Mouse (Mus musculus) kidney, embryonic 15.5 days (tissue): Measurements from ENCODE around the gene Rnf17. TPM values are rescaled to one million over a fixed set of nuclear protein-coding genes. Genes with fewer than 3 reads are reported as not detected.
A peak's percentile ranks its signal among the peaks of the same experiment; 100 is the strongest.

ENCODE experiments used
- ATAC-seq: fragments of 200-750 bp; cut with Nextera tagmentation; replicated peaks from 2 replicates; pipeline ENCODE4 v1.8.0; 2017; ENCODE audit warnings: moderate TSS enrichment; ENCODE audit not compliant: low FRiP score
- H3K27ac ChIP-seq: fragments of 300-500 bp; sonication (generic); 2 replicates; pipeline ENCODE4 v1.5.1; 2015; ENCODE audit warnings: mild to moderate bottlenecking, inconsistent platforms
- H3K27me3 ChIP-seq: fragments of 300-500 bp; sonication (generic); 2 replicates; pipeline ENCODE4 v1.6.1; 2015; ENCODE audit warnings: inconsistent platforms
- H3K36me3 ChIP-seq: fragments of 300-500 bp; sonication (generic); 2 replicates; pipeline ENCODE4 v1.6.1; 2015; ENCODE audit warnings: inconsistent platforms
- H3K4me1 ChIP-seq: fragments of 300-500 bp; sonication (generic); 2 replicates; pipeline ENCODE4 v1.6.1; 2015; ENCODE audit warnings: inconsistent platforms
- H3K4me2 ChIP-seq: fragments of 300-500 bp; sonication (generic); 2 replicates; pipeline ENCODE4 v1.6.1; 2015; ENCODE audit warnings: moderate library complexity, mild to moderate bottlenecking, inconsistent platforms
- H3K4me3 ChIP-seq: fragments of 300-500 bp; sonication (generic); replicated peaks from 2 replicates; pipeline ENCODE4 v1.5.1; 2015; ENCODE audit warnings: mild to moderate bottlenecking, inconsistent platforms
- H3K9ac ChIP-seq: fragments of 300-500 bp; sonication (generic); 2 replicates; pipeline ENCODE4 v1.6.1; 2015; ENCODE audit warnings: mild to moderate bottlenecking, inconsistent platforms
- H3K9me3 ChIP-seq: fragments of 300-500 bp; sonication (generic); replicated peaks from 2 replicates; pipeline ENCODE4 v1.6.1; 2016; ENCODE audit warnings: inconsistent platforms
- WGBS: fragments of 180-500 bp; shearing (Covaris S2); methylation state at CpG from one replicate; pipeline ENCODE4 v1.1.7; 2015; ENCODE audit warnings: mixed read lengths; 5-methylcytosine and 5-hydroxymethylcytosine counted together
- polyA plus RNA-seq: library from polyadenylated mRNA; unstranded; fragments of >200 nt; fragmentation: Nextera tagmentation; extraction: Ambion mirVana; gene quantifications from 2 replicates; pipeline ENCODE4 v1.2.1, GENCODE M21; 2015

Rnf17 gene
- polyA plus RNA-seq, 1 experiment from 2014 or later: 1.5 TPM

DNA sequence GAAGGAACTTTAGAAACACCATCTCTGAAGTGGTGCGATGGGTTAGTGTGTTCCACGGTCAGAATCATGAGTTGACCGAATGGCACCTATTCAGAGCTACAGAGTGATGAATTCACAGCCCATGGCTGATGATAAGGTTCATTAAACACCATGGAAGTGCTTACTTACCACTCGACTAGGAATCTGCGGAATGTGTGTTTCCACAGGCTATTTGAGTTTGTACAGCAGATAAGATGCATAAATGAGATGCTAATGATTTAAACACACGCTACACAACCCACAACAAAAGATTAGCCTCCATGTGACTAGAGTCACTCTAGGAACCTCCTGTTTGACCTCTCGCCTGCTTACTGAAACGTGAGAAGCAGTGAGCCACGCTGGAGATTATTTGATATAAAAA, 23.0 kb upstream of the Rnf17 start:
- Histone ChIP-seq H3K4me2 (no peak overlapping the region), H3K4me1 (peaks cover 11% of the 10 kb centered on the region), H3K4me3 (no peak overlapping the region), H3K27ac (0 out of 2 replicates have a peak overlapping the region, but pooled peaks have one; percentile 24), H3K9ac (no peak overlapping the region), H3K36me3 (no peaks in the 10 kb centered on the region), H3K27me3 (no peaks in the 10 kb centered on the region), H3K9me3 (no peaks in the 10 kb centered on the region)
- WGBS: 47% methylated on average over 9 of the region's 9 CpGs
- peak; percentile 49; the same call in 1 of the 2 replicates for ATAC-seq

DNA sequence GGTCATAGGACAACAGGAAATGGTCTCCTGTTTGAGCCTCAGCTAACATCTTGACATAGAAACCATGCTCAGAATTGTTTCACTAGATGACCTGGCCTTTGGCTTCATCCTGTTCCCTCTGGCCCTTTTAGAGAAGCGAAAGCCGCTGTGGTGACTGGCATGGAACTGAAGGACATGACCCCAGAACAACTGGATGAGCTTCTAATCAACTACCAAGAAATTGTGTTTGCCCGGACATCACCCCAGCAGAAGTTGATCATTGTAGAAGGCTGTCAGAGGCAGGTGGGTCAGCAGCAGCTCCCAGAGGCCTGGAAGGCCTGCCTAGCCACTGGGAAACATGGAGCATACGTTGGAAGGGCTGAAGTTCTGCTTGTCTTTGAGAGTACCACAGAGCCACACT, 20.0 kb upstream of the Rnf17 start:
- 81% methylated on average over 4 of the region's 4 CpGs for WGBS
- H3K4me3 ChIP-seq: no peak overlapping the region
- peaks cover 11% of the 10 kb centered on the region for H3K4me1 ChIP-seq
- no peak overlapping the region for H3K9ac ChIP-seq
- no peak overlapping the region for H3K4me2 ChIP-seq
- H3K9me3 ChIP-seq: no peaks in the 10 kb centered on the region
- H3K36me3 ChIP-seq: no peaks in the 10 kb centered on the region
- no peak overlapping the region for H3K27ac ChIP-seq
- no peaks in the 10 kb centered on the region for H3K27me3 ChIP-seq
- no peak for ATAC-seq

DNA sequence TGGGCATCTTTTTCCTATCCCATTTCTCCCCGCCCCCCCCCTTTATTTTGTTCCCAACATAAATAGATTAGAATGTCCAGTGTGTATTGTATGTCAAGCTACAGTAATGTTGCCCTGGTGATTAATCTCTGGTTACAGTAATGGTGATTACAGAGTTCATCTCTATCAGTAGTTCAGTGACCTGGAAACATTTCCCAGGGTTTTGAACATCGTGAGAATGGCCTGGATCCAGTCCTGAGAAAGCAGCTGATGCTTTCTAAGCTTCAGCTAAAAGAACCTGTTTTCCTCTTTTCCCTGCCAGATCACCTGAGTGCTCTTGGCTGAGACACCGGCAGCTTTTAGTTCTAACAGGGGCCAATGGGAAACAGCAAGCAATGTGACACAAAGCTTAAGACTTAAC, 12.1 kb upstream of the Rnf17 start:
- no peak overlapping the region for H3K9ac ChIP-seq
- H3K4me2 ChIP-seq: no peak overlapping the region
- 59% methylated on average over 3 of the region's 3 CpGs for WGBS
- no peaks in the 10 kb centered on the region for H3K27me3 ChIP-seq
- H3K4me1 ChIP-seq: peaks cover 15% of the 10 kb centered on the region
- no peaks in the 10 kb centered on the region for H3K36me3 ChIP-seq
- H3K9me3 ChIP-seq: no peaks in the 10 kb centered on the region
- no peak for ATAC-seq
- H3K27ac ChIP-seq: no peak overlapping the region
- no peak overlapping the region for H3K4me3 ChIP-seq

DNA sequence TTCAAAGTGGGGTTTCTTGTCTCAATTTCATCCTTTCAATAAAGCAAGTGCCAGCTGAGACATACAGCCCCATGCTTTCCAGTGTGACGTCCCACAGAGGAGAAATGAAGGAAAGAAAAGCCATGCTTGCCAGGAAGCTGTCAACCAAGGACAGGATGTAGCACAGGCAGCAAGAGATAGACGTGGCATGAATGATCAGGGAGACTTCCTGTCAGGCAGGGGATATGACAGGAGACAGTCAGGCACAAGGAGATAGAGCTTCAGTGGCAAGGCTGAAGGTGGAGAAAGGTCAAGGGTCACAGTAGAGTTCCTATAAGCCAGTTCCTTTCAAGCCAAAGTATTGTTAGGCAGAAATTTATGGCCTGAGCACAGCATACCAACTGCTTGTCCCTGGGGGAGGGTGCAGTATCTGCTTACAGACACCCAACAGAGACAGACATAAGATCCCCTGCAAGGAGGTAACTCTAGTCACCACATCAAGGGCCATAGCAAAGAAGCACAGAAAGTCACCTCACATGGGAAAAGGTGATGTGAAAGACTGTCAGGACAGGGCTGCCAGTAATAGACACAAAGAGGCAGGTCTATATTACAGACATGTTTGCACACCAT, 8.6 kb upstream of the Rnf17 start:
- no peak overlapping the region for H3K4me2 ChIP-seq
- ATAC-seq: peak; percentile 87
- no peaks in the 10 kb centered on the region for H3K9me3 ChIP-seq
- peaks cover 15% of the 10 kb centered on the region for H3K4me1 ChIP-seq
- H3K9ac ChIP-seq: no peak overlapping the region
- peak overlapping the region; percentile 41 for H3K27ac ChIP-seq
- no peaks in the 10 kb centered on the region for H3K27me3 ChIP-seq
- H3K36me3 ChIP-seq: no peaks in the 10 kb centered on the region
- 10% methylated on average over 2 of the region's 2 CpGs for WGBS
- H3K4me3 ChIP-seq: no peak overlapping the region

DNA sequence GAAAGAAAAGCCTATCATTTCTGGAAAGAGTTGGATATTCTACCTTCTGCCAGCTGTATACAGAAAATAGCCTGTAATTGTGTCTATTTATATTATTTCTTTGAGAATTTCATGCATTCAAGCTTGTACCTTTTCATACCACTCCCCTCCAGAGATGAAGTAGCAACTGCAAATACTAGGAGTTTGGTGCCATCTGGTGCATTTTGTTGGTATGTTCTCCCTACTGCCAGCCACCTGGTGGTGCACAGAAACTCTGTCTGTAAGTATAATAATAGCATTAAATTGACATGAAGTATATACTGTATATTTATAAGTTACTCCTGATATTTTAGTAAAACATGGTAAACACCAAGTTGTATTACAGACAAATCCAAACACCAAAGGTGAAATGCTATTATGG, 4.4 kb upstream of the Rnf17 start:
- Histone ChIP-seq H3K4me1 (peaks cover 11% of the 10 kb centered on the region), H3K9ac (no peak overlapping the region), H3K36me3 (no peaks in the 10 kb centered on the region), H3K27me3 (no peaks in the 10 kb centered on the region), H3K4me2 (no peak overlapping the region), H3K4me3 (no peak overlapping the region), H3K9me3 (no peaks in the 10 kb centered on the region), H3K27ac (no peak overlapping the region)
- ATAC-seq: no peak

DNA sequence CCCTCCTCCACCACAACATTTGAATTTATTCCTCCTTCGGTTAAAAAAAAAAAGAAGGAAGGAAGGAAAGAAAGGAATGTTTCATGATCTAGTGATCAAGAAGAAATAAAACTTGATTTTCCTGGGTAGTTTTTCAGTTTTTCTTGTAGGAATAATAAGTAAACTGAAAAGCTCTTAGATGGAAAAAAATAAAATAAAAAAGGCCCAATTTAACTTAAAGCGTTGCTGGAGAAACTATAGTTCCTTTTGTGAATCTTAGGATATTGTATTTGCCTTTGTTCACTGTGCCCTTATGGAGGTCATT, 643 bp downstream of the Rnf17 start:
- Histone ChIP-seq H3K27me3 (no peaks in the 10 kb centered on the region), H3K4me1 (no peaks in the 10 kb centered on the region), H3K4me2 (no peak overlapping the region), H3K4me3 (no peak overlapping the region), H3K9me3 (no peaks in the 10 kb centered on the region), H3K36me3 (no peaks in the 10 kb centered on the region), H3K27ac (no peak overlapping the region), H3K9ac (no peak overlapping the region)
- no peak for ATAC-seq
- 88% methylated on average over 2 of the region's 2 CpGs for WGBS

DNA sequence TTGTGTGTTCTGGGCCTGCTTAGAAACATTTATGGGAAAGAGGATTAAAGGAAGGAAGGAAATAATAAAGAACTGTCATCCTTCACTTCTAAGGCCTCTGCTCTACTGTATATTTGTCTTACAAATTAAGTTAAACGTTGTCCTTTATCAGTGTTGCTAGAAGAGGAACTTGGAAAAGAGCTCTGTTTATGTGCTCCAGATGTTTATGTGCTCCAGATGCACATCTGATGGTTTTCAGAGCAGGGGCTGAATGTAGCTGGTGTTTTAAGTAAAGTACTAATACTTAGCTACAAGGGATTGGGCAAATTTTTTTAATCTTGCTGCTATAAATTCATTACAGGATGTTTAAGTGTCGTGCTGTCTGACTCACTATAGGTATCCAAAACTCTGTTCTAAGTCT, 59.7 kb downstream of the Rnf17 start:
- Histone ChIP-seq H3K4me1 (no peaks in the 10 kb centered on the region), H3K4me3 (no peak overlapping the region), H3K9ac (no peak overlapping the region), H3K9me3 (no peaks in the 10 kb centered on the region), H3K27ac (no peak overlapping the region), H3K27me3 (no peaks in the 10 kb centered on the region), H3K36me3 (no peaks in the 10 kb centered on the region), H3K4me2 (no peak overlapping the region)
- no peak for ATAC-seq
- WGBS: 59% methylated on average over 2 of the region's 2 CpGs

DNA sequence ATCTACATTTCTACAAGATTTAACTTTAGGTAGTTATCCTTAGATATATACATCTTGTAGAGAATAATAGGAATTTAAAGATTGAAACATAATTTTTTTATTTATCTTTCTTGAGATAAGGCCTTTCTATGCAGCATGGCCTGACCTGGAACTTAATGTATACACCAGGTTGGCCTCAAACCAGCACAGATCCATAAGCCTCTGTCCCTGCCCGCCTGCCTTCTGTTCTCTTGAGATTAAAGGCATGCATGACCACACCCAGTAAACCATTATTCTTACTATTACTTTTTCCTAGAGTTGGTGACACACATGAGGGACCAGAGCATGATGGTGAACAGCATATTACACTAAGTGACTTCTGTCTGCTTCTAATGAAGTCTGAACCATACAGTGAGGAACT, 60.3 kb downstream of the Rnf17 start:
- no peaks in the 10 kb centered on the region for H3K9me3 ChIP-seq

DNA sequence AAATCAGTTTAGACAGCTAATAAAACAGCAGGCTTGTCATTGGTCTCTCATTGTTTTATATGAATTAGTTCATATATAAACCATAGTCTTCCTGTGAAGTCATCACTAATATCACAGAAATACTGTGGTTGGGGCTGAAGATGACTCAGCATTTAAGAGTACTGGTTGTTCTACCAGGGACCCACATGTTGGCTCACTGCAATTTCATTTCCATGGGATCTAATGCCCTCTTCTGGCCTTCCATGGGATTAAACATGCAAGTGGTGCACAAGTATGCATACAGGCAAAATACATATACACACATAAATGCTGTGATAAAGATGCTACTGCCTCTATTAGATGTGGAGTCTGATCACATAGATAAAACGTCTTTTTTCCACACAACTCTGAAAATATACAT, 65.8 kb downstream of the Rnf17 start:
- ATAC-seq: no peak

More for the DNA sequence above, 60.3 kb downstream of the Rnf17 start:
- Histone ChIP-seq H3K4me1 (no peaks in the 10 kb centered on the region), H3K4me3 (no peak overlapping the region), H3K27ac (no peak overlapping the region), H3K27me3 (no peaks in the 10 kb centered on the region), H3K9ac (no peak overlapping the region), H3K4me2 (no peak overlapping the region), H3K36me3 (no peaks in the 10 kb centered on the region)
- WGBS: 59% methylated on average over 1 of the region's 1 CpGs
- ATAC-seq: no peak

DNA sequence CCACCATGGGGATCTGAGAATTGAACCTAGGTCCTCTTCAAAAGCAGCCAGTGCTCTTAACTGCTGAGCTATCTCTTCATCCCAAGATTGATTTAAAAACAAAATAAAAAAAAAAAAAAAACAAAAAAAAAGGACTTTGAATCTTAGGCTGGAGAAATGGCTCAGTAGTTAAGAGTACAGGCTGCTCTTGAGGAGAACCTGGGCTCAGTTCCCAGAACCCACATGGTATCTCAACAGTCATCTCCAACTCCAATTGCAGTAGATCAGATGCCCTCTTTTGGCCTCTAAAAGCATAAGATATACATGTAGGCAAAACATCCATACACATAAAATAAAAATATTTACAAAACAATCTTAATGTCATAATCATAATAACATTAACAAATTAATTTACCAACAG, 87.4 kb downstream of the Rnf17 start:
- H3K4me2 ChIP-seq: no peak overlapping the region
- ATAC-seq: no peak
- no peaks in the 10 kb centered on the region for H3K27me3 ChIP-seq
- H3K4me1 ChIP-seq: no peaks in the 10 kb centered on the region
- no peaks in the 10 kb centered on the region for H3K9me3 ChIP-seq
- H3K4me3 ChIP-seq: no peak overlapping the region
- H3K27ac ChIP-seq: no peak overlapping the region
- no peaks in the 10 kb centered on the region for H3K36me3 ChIP-seq
- H3K9ac ChIP-seq: no peak overlapping the region

More for the DNA sequence above, 65.8 kb downstream of the Rnf17 start:
- no peaks in the 10 kb centered on the region for H3K9me3 ChIP-seq
- H3K36me3 ChIP-seq: no peaks in the 10 kb centered on the region
- H3K27me3 ChIP-seq: no peaks in the 10 kb centered on the region
- H3K9ac ChIP-seq: no peak overlapping the region
- no peaks in the 10 kb centered on the region for H3K4me1 ChIP-seq
- no peak overlapping the region for H3K27ac ChIP-seq
- no peak overlapping the region for H3K4me2 ChIP-seq
- no peak overlapping the region for H3K4me3 ChIP-seq
- 49% methylated on average over 1 of the region's 1 CpGs for WGBS

DNA sequence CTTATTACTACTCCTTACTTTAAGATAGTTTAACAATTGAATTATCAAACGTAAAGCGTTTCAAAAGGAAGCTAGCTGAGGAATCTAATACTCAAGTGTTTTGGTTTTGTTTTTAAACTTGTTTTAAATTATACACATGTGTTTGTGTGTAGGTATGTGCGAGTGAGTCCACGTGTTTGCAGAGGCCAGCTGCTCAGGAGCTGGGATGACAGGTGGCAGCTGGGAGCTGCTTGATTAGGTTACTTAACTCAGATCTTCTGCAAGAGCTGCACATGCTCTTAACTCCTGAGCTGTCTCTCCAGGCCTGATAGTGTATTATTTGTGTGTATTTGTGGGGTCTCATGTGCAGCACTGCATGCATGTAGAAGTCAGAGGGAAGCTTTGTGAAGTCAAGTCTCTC, 100.0 kb downstream of the Rnf17 start:
- no peak for ATAC-seq
- no peaks in the 10 kb centered on the region for H3K9me3 ChIP-seq
- H3K4me3 ChIP-seq: no peak overlapping the region
- H3K27ac ChIP-seq: no peak overlapping the region
- WGBS: 46% methylated on average over 4 of the region's 4 CpGs
- H3K36me3 ChIP-seq: no peaks in the 10 kb centered on the region
- no peak overlapping the region for H3K9ac ChIP-seq
- H3K4me1 ChIP-seq: no peaks in the 10 kb centered on the region
- no peaks in the 10 kb centered on the region for H3K27me3 ChIP-seq
- H3K4me2 ChIP-seq: no peak overlapping the region

DNA sequence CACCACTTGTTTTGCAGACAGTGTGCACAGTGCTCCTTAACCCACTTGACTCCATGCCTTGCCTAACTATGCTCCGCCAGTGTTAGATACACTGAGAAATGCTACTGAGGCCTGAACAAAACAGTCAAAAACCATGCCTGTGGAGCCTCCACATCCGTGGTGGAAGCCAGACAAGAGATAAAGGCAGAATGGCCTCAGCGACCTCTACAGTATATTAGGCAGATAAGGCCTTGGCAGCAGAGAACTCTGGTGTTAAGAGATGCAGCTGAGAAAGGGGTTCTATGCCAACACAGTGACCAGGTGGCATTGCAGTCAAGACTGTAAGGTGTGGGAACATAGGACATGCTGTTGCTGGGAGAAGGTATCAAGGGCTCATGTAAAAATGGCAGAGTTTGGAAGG, 104.4 kb downstream of the Rnf17 start:
- Histone ChIP-seq H3K4me2 (no peak overlapping the region), H3K4me3 (no peak overlapping the region), H3K9me3 (no peaks in the 10 kb centered on the region), H3K36me3 (no peaks in the 10 kb centered on the region), H3K4me1 (no peaks in the 10 kb centered on the region), H3K9ac (no peak overlapping the region), H3K27me3 (no peaks in the 10 kb centered on the region), H3K27ac (no peak overlapping the region)
- no peak for ATAC-seq
- WGBS: 72% methylated on average over 3 of the region's 3 CpGs

DNA sequence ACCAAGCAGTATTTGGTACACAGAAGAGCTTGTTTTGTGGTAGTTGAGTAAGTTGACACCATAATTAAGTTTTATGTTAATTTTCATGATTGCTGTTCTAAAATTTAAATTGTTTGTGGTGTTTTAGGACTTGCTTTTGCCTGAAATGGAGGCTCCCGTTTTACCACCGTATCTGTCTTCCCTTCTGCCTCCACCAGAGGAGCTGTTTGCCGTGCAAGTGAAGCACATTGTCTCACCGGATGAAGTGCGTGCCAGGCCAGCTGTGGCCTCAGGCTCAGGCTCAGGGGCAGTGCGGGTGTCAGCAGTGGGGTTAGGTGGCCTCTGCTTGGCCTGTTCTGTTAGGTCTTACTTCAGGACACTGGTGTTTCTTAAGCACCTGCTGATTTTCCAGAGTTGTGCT, 109.7 kb downstream of the Rnf17 start:
- H3K27me3 ChIP-seq: no peaks in the 10 kb centered on the region
- H3K27ac ChIP-seq: no peak overlapping the region
- H3K4me1 ChIP-seq: no peaks in the 10 kb centered on the region
- WGBS: 32% methylated on average over 6 of the region's 6 CpGs
- no peak overlapping the region for H3K9ac ChIP-seq
- H3K36me3 ChIP-seq: no peaks in the 10 kb centered on the region
- H3K4me2 ChIP-seq: no peak overlapping the region
- no peaks in the 10 kb centered on the region for H3K9me3 ChIP-seq
- ATAC-seq: no peak
- no peak overlapping the region for H3K4me3 ChIP-seq
